Mouse (Mus musculus) spleen, postnatal 0 days (tissue): ENCODE results near the gene Sult3a2. TPM values are rescaled to one million over a fixed set of nuclear protein-coding genes. Genes with fewer than 3 reads are reported as not detected.

ENCODE experiments used
- polyA plus RNA-seq: library from polyadenylated mRNA; unstranded; fragments of >200 nt; fragmentation: Nextera tagmentation; extraction: Ambion mirVana; gene quantifications from 2 replicates; pipeline ENCODE4 v1.2.1, GENCODE M21; 2015

Gene Sult3a2
- not detected in 2 replicates for polyA plus RNA-seq

GRCm38 (mm10) chr10:33786604-33787003, at the start of gene Sult3a2:
Sult3a2 (minus strand) TSS chr10:33786704.

Other genes starting within 250 kb of the Sult3a2 start
- gene Clvs2, start 161.9 kb downstream of the Sult3a2 start, polyA plus RNA-seq, result not detected in 2 replicates
- not detected in 2 replicates for gene Sult3a1, start 71.0 kb upstream of the Sult3a2 start, polyA plus RNA-seq
- gene Rsph4a, start 118.4 kb upstream of the Sult3a2 start, polyA plus RNA-seq, result not detected in 2 replicates
- 13.2 and 15.3 TPM in 2 replicates for gene Zup1, start 164.6 kb upstream of the Sult3a2 start, polyA plus RNA-seq
- gene Rwdd1, start 232.9 kb upstream of the Sult3a2 start, polyA plus RNA-seq, result 72.0 and 74.1 TPM in 2 replicates